Mouse (Mus musculus) heart, postnatal 4 days (tissue): ENCODE results near the gene Pld2. TPM values are rescaled to one million over a fixed set of nuclear protein-coding genes. Genes with fewer than 3 reads are reported as not detected.
"Not testable (repeated sequence)": the region's sequence is repeated elsewhere in the genome, so short reads cannot be mapped to it uniquely, and the experiment has no call there.

ENCODE experiments used
- DNase-seq: peaks from one replicate; pipeline ENCODE4 v3.0.0; 2021
- total RNA-seq, 2 experiments: library from RNA; stranded (reverse); gene quantifications; 2 replicates each; pipeline ENCODE4 v1.2.3; 2021

Gene Pld2
- 1 to 10 TPM; 8.3 to 9.3 TPM for total RNA-seq

DNA sequence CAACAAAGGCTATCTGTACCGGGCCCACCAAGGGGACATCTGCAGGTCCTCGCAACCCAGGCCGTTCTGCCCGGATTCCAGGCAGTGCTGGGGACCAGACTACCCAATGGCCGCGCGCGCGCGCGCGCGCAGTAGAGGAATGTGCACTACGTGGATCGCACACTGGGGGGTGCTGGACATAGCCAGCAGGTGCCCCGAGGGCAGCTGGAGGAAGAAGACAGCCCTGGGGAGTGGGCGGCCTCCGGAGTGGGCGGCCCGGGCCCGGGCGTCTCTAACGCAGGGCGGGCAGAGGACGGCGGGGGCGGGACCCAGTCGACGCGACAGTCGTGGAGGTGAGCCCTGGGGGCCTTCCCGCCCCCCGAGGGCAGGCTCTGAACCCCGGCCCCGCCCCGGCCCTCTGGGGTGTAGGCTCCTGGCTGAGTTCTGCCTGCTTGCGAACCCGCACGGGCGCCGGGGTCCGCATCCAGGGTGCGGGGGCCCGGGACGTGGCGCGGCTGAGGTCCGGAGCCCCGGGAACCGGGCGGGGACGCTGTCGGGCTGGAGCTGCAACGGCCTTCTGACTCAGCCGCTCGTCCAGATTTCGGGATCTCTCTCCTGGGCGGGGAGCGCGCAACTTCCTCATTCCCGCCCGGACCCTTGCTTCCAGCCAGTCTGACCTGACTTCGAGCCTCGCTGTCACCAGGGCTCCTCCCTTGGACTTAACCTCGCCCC lies at the start of gene Pld2:
TSS of gene Pld2 (plus strand) at position 188 of the 711 bp plus-strand sequence.
- peak; percentile 92 for DNase-seq

DNA sequence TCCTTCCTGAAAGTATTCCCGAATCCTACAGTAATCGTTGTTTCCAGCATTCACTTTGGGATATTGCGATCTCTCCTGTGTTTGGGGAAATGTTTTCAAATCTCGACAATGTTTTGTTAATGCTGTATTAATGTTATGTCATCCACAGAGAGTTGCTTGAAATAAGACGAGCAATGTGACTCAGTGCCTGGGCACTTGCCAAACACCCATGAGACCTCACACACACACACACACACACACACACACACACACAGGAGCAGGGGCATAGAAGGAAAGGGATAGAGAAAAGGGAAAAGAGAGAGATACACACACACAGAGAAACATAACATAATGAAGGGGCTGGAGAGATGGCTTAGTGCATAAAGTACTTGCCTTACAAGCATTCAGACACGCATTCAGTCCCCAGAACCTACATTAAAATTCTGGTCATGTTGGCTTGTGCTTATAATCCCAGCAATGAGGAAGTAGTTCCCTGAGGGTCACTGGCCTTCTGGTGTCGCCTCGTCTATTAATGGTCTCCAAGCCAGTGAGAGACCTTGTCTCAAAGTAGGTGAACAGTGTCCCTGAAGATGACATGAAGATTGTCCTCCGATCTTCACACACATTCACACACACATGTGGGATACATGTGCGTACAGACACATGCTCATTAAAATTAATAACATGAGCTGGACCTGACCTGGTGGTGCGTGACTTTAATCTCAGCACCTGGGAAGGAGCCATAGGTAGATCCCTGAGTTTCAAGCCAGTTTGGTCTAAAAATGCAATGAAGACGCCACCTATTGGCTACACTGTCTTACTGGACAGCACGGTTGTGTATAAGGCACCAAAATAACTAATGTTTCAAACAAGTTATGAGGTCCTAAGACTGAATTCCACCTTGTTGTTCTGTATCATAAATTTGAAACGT lies 40.0 kb upstream of the Pld2 start:
- DNase-seq: peak; percentile 32

DNA sequence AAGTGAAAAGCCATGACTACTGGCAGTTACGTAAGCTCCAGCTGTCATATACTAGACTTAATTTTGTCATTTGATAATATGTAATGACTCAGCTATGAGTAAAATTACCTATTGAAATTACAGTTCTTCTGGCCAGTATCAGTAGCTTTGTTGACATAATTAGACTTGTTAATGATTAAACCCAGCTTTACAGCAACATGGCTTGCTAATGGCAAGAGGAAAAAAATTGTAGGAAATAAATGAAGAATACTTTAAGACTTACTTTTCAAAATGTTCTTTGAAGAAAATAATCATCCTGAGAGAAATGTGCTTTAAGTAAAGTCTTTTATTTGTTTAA lies 39.4 kb upstream of the Pld2 start:
- DNase-seq: no peak

DNA sequence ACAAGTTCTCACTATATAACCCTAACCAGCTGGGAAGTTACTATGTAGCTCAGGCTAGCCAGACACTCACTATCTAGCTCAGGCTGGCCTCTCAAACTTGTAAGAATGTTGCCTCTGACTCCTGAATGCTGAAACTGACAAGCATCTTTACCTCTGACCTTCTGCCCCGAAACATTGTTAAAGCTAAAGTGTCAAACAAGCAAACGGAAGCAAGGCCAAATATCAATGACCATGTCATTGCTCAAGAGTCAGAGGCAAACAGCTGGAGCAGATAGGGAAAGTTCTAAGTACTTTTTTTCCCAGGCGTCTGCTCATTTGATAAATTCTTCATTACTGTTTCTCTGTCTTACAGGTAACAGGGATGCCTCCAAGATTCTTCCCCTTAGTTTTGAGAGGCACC lies 37.8 kb upstream of the Pld2 start:
- no peak for DNase-seq

DNA sequence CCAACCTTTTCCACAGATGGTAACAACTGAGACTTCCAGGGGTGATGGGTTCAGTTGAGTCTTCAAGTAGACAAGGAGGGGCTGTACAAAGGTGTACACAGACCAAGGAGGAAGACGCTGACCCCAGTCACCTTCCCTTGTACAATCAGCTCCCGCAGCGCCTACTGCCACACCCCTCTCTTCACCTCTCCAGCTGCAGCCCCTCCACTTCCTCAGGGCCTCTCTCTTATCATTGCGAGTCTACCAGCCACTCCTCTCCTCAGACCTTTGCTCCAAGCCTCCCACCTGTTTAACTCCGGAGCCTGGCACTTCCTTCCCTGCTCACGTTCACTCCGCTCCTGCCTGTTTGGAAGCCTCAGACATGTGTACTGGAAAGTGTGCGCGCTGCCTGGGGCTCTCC lies 34.9 kb upstream of the Pld2 start, which contains the start of gene Tm4sf5:
TSS of gene Tm4sf5 (plus strand) at position 275 of the 400 bp plus-strand sequence.
- no peak for DNase-seq

DNA sequence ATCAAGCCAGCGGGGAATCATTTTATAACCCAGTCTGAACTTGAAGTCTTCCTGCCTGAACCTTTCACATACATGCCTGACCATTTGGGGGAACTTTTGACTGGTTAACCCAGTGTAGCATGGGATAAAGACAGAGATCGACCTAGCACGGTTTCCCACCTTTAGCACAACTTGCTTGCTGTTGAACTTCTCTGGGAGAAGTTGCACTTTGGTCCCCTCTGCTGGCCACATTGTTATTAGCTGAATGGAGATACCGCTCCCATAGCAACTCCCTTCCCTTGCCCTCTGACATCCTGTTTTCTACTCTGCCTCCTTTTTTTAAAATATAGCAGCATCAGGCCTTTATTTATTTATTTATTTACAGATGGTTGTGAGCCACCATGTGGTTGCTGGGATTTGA lies 33.5 kb upstream of the Pld2 start:
- DNase-seq: peak; percentile 89

DNA sequence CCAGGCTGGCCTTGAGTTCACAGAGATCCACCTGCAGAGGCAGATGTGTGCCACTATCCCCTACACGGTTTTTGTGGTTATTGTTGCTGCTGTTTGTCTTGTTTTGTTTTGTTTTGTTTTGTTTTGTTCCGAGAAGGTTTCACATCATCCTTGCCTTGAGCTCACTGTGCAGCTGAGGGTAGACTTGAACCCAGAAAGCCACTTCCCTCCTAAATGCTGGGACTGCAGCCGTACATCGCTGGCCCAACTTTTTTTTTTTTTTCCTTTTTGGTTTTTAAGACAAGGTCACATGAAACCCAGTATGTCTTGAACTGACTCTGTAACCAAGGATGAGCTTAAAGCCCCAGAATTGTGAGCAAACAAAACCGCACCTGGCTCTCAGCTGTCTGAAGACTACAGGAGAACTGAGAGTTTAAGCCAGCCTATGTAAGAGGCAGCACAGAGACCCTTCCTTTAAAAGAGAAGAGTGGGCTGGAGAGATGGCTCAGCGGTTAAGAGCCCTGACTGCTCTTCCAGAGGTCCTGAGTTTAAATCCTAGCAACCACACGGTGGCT lies 32.8 kb upstream of the Pld2 start:
- DNase-seq: no peak

DNA sequence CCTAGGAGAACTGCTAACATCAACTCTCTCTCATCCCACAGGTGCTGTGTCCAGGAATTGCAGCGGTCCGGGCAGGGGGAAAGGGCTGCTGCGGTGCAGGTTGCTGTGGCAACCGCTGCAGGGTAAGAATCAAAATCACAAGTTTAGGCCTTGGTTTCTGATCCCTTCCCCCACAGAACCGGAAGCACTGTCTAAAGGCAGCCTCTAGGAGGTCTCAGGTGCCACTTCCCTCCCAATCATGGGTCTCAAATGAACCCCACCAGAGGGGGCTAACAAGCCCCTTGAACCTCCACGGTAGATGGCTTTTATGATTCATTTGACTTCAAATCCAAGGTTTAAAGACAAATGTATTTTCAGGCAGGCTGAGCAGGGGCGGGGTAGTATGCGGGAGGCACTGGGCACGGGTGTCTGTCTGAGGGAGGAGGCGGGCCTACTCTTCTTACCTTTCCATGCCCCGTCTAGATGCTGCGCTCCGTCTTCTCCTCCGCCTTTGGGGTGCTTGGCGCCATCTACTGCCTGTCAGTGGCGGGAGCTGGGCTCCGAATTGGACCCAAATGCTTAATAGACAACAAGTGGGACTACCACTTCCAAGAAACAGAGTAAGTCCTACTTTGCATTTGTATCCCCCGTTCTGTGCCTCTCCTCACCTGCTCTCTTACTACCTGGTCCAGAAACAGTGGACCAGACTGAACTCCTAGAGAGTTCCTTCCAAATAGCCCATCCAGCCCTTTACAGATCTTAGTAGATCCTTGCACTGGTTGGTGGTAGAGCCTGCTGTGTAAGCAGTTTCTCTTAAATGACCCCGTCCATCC lies 29.9 kb upstream of the Pld2 start:
- peak; percentile 44 for DNase-seq

DNA sequence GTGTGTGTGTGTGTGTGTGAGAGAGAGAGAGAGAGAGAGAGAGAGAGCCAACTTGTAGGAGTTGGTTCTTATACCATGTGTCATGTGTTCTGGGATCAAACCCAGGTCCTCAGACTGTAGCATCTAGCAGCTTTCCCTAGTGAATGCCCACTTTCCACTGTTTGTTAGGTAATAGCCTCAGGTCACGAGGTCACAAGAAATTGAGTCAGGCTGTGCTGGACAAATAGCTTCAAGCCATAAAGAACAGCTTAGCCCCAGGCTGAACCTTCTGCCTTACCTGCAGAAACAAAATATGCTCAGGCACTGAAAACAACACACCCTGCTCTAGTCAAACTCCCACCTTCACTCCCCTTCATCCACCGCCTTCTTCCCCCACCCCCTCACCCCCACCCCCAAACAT lies 28.6 kb upstream of the Pld2 start:
- no peak for DNase-seq

DNA sequence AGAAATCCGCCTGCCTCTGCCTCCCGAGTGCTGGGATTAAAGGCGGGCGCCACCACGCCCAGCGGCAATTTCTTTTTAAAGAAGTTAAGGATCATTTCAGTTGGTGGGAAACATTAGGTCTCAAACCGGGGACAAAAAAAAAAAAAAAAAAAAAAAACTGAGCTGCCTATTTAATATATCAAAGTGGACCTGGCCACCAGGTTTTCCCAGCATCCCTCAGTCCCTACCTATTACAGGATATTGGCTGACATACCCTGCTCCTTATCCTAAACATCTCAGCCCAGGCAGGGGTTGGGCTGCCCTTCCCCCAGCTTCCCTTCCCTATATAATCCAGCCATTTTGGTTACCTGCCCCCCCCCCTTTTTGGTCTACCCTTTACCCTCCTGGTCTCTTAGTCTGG lies 28.0 kb upstream of the Pld2 start:
- no peak for DNase-seq

DNA sequence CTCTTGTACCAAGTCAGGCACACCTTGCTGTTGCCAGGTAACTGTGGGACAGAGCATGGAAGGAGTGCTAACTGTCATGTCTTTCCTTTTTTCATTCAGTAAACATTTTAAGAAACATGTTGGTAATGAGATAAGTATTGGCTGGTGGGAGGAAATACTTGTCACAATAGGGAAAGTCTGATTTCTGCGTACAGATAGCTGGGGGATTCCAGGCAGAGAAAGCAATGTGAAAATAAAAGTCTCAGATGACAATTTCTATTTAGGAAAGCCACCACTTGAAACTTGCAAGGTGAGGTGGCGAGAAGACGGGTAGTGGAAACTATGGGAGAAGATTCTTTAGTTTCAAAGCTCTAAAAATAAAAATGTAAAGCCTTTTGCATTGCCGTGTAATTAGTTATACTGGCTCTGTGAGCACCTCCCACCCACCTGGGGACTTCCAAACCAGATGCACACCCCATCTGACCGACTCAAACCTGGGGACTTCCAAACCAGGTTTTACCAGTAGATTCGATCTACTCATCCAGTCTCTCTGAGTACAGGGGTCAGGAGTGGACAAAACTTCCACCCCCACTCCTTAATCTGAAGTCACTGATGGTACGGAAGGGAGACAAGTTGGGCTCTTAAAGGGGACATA lies 27.0 kb upstream of the Pld2 start:
- no peak for DNase-seq

DNA sequence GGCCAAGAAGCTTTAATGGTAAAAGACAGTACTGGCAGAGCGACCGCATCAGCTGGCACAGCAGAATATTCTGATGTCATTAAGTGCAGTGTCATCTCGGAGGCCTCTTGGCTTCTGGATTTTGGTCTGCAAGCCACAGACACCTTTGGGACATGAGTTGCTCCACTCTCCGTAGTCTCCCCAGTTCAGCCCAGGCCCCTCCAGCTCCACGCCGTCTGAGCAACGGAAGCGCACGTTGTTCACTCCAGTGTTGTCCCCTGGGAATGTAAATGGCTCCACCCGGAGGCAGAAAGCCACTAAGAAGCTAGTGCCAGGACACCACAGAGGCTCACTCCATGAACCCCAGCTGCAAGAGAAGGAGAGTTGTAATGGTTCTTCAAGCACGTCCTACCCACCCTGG lies 26.3 kb upstream of the Pld2 start:
- peak; percentile 25 for DNase-seq

DNA sequence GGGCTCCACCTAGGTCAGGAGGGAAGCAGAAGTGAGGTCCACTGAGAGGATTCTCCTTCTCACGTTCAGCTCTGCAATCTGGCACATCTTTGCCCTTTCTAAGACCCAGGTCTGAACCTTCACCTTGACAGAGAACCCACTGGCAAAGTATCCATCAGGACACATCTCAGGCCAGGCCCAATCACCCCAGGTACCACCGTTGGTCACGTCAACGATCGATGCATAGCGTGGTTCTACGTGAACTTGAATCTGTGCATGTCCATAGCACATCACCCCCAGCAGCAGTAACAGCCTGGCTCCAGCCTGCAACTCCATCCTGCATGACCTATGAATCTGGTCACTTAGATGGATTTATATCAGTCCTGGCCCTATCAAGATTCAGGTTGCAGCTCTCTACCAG lies 25.6 kb upstream of the Pld2 start, which contains the start of gene Vmo1:
TSS of gene Vmo1 (minus strand) at position 329 of the 400 bp plus-strand sequence.
- DNase-seq: no peak

DNA sequence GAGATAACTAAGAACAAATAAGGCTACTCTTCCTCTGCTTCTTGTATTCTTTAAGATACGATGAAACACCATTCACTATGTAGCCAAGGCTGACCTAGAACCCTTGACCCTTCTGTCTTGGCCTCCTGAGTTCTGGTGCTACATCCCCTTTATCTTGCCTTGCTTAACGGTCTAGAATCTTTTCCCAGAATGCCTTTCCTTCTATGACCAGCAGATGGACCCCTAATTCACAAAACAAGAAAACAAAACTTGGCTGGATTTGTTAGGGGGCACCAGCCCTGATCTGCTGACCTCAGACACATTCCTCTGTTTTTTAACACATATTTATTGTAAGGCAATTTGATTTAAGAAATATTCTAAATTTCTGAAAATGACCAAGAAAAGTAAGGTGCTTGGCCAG lies 23.5 kb upstream of the Pld2 start:
- DNase-seq: peak; percentile 40

DNA sequence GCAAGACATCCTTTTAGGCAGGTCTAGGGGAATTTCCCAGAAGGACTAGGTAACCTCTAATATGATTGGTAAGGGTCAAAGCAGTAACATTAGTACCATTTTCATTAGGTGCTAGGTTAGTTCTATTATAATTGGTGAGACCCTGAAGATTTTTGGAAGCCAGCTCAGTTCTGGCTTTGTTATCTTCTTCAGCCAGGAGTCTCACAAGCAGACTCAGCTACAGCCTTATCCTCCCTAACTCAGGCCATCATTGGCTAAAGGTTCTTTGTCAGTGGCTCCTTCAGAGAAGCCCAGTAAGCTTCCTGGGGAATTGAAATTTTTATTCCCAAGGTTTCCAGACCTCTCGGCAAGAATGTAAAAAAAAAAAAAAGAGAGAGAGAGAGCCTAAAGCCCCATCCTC lies 21.4 kb upstream of the Pld2 start:
- no peak for DNase-seq

DNA sequence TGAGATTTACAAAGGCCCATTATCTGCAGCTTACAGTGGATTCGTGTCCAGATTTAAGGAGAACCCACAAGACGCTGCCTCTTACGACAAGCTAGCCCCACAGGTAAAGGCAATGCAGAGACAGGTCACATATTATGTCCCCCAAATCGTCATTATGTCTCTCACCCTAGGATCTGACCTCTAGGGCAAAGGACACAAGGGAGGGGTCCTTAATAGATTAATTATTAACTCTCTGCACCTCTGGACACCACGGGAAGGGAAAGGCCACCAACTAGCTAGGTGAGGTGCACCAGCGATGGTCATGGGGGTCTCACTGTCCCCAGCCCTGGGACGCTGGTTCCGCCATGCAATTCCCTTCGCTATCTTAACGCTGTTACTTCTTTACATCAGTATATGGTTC lies 20.9 kb upstream of the Pld2 start, which contains the start of gene Gltpd2:
TSS of gene Gltpd2 (plus strand) at position 274 of the 400 bp plus-strand sequence.
- DNase-seq: no peak

DNA sequence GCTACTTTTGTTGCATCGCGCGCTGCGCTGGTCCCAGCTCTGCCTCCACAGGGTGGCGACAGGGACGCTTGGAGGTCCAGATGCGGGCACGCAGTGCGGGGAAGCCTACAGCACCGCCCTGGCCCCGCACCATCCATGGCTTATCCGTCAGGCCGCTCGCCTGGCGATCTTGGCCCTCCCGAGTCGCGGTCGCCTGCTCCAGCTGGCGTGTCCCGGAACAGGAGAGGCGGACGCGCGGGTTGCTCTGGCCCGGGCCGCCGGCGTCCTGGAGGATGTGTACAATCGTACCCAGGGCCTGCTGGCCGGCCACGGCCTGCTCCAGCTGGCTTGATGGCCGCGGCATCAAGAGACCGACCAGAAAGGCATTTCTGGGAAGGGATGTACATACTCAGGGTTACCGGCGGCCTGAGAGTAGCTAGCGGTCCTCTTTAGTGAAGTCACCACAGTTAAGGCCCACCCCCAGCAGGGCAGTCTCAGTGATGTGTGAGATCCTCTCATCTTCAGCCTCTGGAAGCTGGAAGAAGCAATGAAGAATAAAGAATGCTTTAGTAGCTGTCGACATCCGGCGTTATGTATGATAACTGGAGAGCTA lies 19.6 kb upstream of the Pld2 start:
- peak; percentile 64 for DNase-seq

DNA sequence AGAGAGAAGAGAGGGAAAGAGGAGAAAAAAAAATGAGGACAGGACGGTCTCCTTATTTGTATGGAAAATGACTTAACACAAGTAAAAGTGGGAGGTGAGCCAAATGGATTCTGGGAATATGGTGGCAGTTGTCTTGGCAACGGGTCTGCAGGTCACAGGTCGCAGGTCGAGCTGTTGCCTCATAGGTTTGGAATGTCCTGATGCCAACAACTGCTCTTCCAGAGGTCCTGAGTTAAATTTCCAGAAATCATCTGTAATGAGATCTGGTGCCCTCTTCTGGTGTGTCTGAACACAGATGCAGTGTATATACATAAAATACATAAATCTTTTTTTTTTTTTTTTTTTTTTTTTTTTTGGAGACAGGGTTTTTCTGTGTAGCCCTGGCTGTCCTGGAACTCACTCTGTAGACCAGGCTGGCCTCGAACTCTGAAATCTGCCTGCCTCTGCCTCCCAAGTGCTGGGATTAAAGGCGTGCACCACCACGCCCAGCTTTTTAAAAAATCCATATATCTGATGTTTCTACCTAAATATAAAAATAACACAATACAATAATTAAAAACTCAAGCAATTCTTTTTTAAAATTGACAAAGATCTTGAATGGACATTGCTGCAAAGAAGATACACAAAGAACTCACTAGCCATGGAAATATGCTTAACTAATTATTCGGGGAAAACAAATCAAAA lies 16.4 kb upstream of the Pld2 start:
- not testable (repeated sequence) for DNase-seq

DNA sequence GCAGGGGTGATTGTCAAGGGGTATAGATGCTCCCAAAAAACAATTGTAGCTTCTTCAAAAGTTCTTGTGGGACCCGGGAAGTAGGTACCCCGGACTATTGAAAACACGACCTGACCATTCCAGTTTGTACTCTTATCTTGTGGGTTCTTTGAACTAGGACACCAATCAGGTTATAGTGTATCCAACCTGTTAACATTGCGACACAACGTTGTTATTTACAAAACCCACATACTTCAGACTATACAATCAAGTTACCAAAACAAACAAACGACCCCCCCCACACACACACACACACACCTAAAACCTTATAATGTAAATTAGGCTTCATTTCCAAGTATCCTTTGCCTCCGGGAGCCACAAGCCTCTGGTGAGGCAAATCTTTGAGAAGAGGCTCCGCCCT lies 15.1 kb upstream of the Pld2 start:
- DNase-seq: no peak

DNA sequence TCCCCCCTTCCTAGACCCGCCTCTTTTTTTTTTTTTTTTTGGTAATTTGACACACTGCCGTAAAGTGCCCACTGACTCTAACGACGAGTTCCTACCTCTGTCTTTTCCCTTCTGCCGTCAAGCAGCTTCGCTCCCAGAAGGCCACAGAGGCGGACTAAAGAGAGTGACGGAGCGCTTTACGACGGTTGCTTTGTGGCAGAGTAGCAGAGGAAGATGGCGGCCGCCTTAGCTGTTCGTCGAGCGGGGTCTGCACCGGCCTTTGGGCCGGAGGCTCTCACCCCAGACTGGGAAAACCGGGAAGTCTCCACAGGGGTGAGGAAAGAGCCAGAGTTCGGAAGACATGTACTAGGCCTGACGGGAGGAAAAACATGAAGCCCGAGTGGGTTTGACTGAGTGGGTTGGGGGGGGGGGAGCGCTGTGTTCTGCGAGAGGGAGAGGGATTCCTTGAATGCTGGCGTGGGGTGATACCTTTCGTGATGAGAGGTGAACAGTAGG lies 14.6 kb upstream of the Pld2 start, which contains the start of gene Psmb6:
TSS of gene Psmb6 (plus strand) at position 184 of the 495 bp plus-strand sequence.
- peak; percentile 90 for DNase-seq

DNA sequence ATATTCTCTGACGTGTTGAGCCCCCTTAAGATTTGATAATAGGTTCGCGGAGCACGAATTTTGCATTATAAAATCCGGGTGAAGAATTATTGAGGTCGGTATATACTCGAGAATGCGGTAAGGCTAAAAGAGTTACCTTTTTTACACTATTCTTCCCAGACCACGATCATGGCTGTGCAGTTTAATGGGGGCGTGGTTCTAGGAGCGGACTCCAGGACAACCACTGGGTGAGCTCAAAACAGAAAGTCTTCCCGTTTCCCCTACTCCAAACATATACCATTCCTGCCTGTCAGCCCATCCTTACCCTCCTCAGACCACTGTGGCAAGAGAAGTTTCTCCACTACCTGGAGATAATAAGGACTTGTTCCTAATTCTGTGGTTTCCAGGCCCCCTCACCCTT lies 14.1 kb upstream of the Pld2 start:
- no peak for DNase-seq
